Mouse (Mus musculus): ENCODE results near the gene Cyb5r3.
A peak's percentile ranks its signal among the peaks of the same experiment; 100 is the strongest.
"Not testable (repeated sequence)": the region's sequence is repeated elsewhere in the genome, so short reads cannot be mapped to it uniquely, and the experiment has no call there.

Cyb5r3 gene

GRCm38 (mm10) chr15:83150073-83150442, 22.3 kb downstream of the Cyb5r3 start:
- no peak for DNase-seq (ENCODE audit: low spot score)

- peak; percentile 98 for DNase-seq (ENCODE audit: low spot score)
Measured at GRCm38 (mm10) chr15:83149196-83150072, 23.0 kb downstream of the Cyb5r3 start, which contains the start of gene Poldip3. Poldip3 (minus strand) TSS chr15:83149384.

DNA sequence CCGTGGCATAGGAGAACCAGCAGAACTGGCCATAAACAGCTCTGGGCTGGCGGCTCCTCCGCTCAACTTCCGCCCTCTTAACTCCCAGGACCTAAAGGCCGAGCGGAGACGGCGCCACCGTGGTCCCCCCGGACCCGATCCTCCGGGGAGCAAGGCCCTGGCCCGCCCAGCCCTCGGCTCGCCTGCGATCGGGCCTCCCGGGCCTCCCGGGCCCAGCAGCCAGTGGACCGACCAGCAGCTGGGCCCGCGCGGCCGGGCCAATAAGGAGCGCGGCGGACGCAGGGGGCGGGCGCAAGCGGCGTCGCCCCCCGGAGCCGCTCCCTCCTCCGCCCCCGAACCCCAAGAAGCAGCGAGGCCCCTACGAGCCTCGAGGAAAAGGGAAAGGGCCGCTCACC, 23.6 kb downstream of the Cyb5r3 start:
- DNase-seq (ENCODE audit: low spot score): no peak

- DNase-seq (ENCODE audit: low spot score): no peak
Measured at GRCm38 (mm10) chr15:83148395-83148794, 24.0 kb downstream of the Cyb5r3 start.

GRCm38 (mm10) chr15:83145541-83145940, 26.9 kb downstream of the Cyb5r3 start:
- DNase-seq (ENCODE audit: low spot score): no peak

DNA sequence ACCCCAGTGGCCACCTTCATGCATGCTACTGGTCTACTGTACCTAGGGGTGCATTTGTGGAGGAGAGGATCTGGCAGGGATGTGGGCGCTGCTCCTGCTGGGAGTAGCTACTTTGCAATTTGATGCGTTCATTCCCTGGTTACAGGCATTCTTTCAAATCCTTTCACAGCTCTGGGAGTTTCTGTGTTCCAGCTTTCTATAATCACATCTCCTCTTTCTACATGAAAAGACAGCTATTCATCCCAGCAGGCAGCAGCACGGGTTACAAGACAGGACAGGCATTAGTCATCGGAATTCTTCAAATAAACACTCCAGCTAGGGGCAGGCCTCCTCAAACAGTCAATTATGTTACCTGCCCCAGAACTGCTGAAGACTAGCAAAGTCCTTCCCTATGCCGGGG, 29.5 kb downstream of the Cyb5r3 start:
- no peak for DNase-seq (ENCODE audit: low spot score)

- DNase-seq (ENCODE audit: low spot score): no peak
Measured at GRCm38 (mm10) chr15:83135654-83136053, 36.7 kb downstream of the Cyb5r3 start.

GRCm38 (mm10) chr15:83134671-83135070, 37.7 kb downstream of the Cyb5r3 start:
- DNase-seq (ENCODE audit: low spot score): no peak

DNA sequence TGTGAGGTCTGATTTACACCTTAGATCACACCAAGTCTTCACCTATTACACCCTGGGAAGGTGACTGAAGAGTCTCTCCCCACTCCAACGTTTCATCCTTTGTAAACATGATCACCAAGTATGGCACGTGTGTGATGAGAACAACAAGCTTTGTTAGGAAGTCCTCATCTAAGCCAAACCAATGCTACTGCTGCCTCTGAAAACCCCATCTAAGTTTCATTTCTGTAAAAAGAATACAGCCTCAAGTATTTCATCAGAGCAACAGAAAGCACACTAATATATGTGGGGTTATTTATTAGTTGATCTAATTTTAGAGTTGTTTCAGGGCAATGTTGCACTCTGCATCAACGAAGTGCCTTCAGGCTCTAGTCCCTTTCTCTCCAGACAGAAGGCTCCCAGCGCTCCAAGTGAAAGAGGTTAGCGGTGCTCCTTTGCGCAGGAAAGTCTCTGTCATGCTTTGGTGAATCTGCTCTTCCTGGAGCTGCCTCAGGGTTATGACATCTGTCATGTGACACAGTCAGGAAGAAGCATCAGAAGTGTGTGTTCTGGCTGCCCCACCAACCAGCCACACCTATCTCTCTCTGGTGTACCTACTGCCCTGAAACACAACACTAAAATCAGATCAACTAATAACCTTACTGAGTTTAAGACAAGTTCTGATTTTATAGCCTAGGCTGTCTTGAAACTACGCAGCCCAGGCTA, 42.7 kb downstream of the Cyb5r3 start:
- DNase-seq (ENCODE audit: low spot score): no peak

DNA sequence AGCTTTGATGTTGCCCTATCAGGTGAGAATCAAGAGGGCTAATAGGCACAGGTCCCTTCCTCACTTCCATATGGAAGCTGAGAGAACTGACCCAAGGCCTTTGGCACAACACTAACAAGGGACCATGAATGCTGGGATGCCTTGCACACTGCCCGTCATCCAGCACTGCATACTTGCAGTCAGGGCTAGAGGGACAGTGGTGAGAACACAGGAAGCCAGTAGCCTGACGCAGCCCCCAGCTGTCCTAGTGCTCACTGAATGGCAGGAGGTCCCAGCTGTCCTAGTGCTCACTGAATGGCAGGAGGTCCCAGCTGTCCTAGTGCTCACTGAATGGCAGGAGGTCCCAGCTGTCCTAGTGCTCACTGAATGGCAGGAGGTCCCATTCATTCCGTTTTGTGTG, 45.4 kb downstream of the Cyb5r3 start:
- DNase-seq (ENCODE audit: low spot score): not testable (repeated sequence)

- no peak for DNase-seq (ENCODE audit: low spot score)
Measured at GRCm38 (mm10) chr15:83126582-83126981, 45.8 kb downstream of the Cyb5r3 start.

DNA sequence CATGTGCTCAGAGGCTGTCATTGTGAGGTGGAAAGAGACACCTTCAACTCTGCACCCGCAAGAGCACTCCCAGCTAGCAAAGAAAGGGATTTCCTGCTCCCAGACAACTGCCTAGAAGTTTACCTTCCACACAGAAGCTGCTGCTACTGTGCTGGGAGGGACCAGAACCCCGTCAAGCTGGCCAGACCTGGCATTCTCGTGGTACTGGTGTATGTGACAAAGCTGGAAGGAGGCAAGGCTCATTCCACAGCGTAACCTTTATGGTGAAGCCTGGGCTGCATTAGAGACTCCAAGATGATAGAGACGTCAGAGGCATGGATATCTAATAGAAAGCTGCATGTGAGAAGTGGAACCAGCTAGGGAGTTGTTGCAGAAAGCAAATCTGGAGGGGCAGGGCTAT, 47.8 kb downstream of the Cyb5r3 start:
- DNase-seq (ENCODE audit: low spot score): no peak

DNA sequence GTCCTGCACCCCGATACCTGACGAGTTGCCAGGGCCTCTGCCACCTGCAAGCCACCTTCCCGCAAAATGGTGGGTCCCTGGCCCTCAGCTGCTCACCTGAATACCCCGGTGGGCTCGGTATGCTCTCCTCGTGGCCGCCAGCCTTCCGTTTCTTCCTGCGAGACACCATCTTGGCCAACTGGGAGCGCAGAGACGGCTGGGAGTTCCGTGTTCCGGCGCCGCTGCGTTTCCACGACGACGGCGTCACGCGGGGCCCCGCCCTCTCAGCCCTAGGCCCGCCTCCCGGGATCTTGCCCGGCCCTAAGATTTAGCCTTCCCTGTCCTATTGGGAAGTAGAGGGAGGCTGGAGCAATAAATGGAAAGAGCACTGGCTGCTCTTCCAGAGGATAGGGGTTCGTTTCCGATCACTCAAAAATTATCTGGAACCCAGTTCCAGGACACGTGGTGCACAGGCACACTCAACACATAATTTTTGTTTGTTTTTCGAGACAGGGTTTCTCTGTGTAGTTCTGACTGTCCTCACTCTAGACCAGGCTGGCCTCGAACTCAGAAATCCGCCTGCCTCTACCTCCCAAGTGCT, 49.7 kb downstream of the Cyb5r3 start, which contains the start of gene Rrp7a:
Rrp7a (minus strand) TSS at position 236 of the 580 bp plus-strand sequence.
- DNase-seq (ENCODE audit: low spot score): peak; percentile 94

GRCm38 (mm10) chr15:83121709-83122565, 50.5 kb downstream of the Cyb5r3 start:
- peak; percentile 20 for DNase-seq (ENCODE audit: low spot score)

DNA sequence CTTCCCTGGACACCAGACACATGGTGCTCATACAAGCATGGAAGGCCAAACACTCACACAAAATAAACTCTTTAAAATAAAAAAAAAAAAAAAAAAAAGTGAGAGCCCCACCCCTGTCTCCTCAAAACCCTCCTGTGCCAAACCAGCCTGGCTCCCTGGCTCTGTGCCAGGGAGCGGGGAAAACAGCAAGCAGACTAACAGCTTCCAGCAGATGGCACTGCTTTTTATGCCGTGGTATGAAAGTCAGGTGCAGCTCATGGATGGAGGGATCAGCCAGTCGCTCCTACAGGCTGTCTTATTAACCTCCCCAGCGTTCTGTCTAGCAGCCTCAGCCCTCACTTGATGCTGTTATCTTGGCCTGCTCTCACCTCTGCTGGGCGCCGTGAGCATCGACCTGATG, 54.0 kb downstream of the Cyb5r3 start:
- DNase-seq (ENCODE audit: low spot score): peak; percentile 21

GRCm38 (mm10) chr15:83115071-83115470, 57.3 kb downstream of the Cyb5r3 start:
- no peak for DNase-seq (ENCODE audit: low spot score)

GRCm38 (mm10) chr15:83114106-83114505, 58.3 kb downstream of the Cyb5r3 start:
- no peak for DNase-seq (ENCODE audit: low spot score)

DNA sequence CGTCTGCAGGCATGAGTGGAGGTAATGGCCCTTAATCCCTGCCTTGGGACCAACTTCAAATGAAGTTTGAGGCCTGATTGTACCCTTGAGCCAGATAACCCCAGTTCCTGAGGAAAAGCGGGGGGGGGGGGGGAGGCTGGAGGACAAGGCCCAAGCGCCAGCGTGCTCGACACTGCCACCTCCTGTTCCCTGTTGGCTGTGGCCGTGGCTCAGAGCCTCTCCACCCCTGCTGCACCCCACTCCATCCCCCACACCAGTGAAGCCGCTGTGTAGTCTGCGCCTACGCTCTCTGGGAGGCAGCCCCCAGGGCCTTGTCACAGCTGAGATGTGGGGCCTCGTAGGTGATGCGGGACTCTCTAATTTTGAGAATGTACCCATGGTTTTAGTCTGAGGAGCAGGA, 59.5 kb downstream of the Cyb5r3 start:
- peak; percentile 69 for DNase-seq (ENCODE audit: low spot score)

DNA sequence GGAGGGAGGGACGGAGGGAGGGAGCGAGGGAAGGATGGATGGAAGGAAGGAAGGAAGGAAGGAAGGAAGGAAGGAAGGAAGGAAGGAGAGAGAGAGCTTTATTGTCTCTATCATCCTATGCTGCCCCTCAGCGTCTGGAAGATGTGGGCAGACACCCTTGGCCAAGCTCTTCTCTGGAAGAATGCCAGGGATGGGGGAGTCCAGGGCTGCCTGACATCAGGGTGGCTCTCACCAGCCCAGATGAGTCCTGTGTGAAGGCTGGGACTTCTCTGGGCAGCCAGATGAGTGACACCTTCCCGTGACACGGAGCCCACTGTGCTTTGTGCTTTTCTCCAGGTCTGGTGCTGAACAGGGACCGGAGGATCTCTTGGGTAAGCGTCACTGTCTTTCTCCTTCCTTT, 60.5 kb downstream of the Cyb5r3 start:
- no peak for DNase-seq (ENCODE audit: low spot score)

GRCm38 (mm10) chr15:83111290-83111689, 61.1 kb downstream of the Cyb5r3 start:
- no peak for DNase-seq (ENCODE audit: low spot score)

- DNase-seq (ENCODE audit: low spot score): no peak
Measured at GRCm38 (mm10) chr15:83107814-83108213, 64.6 kb downstream of the Cyb5r3 start.

GRCm38 (mm10) chr15:83106426-83106825, 66.0 kb downstream of the Cyb5r3 start:
- no peak for DNase-seq (ENCODE audit: low spot score)

All from lung, postnatal 25 days (tissue).